Mouse (Mus musculus) adrenal gland, postnatal 25 days (tissue): Measurements from ENCODE around the gene Txndc16. TPM values are rescaled to one million over a fixed set of nuclear protein-coding genes. Genes with fewer than 3 reads are reported as not detected.

Experiments used
- DNase-seq: peaks from one replicate; pipeline ENCODE4 v3.0.0; 2021; ENCODE audit warnings: mixed read lengths
- total RNA-seq: library from RNA; stranded (reverse); gene quantifications from 2 replicates; pipeline ENCODE4 v1.2.3, GENCODE M21; 2021

Gene Txndc16
- total RNA-seq, 1 experiment from 2014 or later: 27.8 TPM

DNA sequence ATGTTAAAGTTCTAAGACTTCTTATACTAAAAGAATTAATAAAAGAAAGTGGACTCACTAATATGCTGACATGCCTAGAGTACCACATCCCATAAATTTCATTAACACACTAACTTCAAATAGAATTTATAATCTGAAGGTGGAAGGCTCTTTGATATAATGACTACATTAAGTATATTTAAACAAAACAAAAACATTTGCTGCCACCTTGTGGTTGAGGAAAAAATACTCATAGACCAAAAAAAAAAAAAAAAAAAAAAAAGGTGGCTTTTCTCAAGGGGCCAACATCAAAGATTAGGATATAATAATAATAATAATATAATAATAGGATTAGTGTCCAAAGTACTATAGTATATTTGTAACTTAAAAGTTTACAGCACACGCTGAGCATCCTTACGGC, 66.9 kb downstream of the Txndc16 start:
- no peak for DNase-seq

DNA sequence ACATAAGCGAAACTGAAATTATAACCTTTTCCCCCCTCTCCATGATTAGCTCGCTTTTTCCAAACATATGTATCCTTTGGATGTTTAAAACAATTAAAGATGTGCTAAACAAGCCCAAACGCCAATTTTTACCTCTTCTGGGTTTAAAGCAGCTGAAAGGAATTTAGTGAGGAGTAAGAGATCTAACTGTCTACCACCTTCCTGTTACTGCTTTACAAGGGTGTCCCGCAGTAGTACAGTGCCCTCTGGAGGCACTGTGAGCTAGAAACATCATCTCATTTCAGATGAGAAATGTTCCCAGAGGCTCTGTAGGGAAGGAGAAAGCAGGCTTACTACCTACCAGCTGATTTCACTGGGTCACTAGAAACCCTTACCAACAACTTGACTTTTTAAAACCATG, 77.6 kb downstream of the Txndc16 start:
- peak; percentile 33 for DNase-seq

DNA sequence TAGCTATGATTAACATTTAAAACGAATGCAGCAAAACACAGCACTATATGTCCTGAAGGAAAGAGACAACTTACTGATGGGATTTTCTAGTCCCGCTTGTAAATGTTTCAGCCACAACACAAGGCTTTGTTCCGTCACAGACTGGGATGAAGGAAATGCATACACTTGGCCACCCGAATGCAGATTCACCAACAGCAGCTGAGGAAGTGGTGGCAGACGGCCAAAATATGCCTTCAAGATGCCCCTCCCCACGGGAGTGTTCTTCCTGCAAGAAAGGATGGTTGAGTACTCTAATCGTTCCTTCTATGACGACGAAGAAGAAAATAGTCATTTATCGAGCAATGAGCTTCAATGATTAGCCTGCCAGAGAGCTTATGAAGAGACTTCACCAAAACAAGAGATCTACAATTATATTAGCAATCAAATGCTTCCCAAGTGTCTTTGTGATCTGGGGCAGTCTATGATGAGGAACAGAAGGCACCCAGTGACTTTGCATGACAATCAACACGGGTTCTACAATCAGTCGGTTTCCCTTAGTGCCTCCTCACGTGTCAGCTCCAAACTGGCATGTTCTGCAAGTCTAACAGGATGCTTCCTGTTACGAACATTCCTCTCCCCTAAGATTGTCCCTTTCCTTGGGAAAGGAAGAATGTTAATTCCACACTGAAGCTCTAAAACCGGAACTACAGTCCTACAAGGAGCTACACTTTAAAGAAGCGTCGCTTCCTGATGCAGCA, 79.6 kb downstream of the Txndc16 start:
- DNase-seq: no peak

DNA sequence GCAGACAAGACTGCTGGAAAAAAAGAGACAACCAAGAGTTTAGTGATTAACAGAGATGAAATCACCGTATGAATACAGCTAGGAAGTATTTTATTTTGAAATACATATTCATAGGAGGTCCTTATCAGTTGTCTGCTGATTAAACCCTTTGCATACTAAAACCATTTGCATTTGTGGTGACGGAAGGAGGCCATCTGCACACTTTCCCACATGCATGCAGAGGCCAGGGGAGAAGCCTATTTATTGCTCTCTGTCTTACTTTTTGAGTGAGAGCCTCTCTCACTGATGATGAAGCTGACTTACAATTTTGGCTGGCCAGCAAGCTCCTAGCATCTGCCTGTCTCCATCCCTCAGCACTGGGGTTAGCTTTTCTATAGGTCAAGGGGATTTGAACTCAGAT, 84.2 kb downstream of the Txndc16 start:
- DNase-seq: no peak

DNA sequence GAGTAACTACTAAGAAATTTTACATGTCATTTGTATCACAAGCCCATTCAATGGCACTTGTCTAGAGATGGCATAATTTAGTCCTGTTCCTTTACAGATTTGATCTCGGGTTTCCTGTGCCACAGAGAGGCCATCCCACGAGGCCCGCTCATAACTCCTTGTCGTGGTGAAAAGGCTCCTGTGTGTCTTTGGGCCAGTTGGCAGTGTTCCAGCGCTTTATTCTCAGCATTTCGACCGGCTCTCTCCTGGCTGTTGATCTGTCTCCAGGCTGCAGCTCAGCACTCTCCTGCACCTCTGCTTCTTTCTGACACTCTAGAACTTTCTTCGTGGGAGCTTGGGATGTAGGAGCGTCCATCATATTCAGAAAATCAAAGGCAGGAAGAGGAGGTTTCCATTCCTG, 84.6 kb downstream of the Txndc16 start:
- peak; percentile 46 for DNase-seq

DNA sequence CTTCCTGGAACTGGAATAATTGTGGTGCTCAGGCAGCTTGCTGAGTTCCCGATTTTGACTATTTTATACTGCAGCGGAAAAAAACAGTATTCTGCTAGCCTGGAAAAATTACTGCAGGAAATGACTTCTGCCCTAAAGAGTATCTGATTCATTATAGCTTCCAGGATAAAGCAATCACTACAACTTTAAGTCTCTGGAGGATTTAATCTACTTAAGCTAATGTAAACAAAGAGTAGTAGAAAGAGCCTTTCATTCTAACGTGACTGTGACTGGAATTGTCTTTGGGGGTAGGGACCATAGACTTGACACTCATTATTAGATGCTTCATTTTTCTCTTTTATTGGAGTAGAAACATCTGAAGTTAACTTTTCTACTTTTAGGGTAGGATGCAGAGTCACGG, 101.8 kb downstream of the Txndc16 start:
- no peak for DNase-seq

DNA sequence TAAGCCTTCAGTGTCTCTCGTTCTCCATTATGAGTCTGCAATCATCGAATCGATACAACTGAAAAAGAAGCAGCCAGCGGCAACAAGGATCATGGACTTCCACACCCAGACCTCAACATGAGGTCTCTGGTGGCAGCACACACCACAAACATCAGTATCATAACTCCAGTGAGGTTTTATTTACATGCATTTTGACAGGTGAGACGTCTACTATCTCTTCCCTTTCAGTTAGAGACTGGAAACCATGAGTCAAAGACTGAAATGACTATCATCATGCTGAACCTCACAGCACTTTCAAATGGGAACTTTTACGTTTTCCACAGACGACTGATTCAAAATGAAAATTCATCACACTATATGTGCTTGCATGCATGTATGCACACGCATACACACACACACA, 117.9 kb downstream of the Txndc16 start:
- DNase-seq: no peak

DNA sequence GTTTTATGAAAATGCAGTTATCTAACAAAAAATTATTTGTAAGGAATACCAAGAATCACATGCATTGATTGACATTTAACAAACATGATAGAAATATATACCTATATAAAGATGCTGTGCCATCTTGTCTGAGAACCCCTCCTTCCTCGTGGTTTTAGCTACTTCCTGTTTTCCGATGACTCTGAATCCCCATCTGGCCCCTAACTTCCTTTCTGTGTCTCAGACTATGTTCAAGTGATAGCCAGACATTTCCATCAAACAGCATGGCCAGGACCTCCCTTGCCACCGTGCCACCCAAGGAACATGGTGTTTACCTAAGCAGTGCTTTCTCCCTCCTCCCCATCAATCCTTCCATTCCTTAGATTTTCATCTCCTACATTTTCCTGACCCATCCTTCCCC, 127.8 kb downstream of the Txndc16 start:
- no peak for DNase-seq

DNA sequence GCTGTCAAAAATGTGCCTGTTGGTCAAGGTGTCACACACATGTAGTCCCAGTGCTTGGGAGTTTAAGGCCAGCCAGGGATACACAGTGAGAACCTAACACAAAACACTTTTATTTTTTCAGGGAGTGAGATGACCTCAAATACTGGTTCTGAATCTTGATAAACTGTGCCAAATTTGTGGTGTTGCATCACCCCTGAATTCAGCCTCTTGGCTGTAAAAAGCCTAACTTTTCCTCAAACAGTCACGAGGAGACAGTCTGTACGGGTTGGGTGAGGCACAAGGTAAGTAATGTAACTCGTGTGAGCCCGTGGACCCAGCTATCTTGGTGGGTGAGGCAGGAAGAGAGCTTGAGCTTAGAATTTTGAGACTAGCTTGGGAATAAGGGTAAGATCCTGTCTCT, 130.1 kb downstream of the Txndc16 start:
- DNase-seq: no peak

DNA sequence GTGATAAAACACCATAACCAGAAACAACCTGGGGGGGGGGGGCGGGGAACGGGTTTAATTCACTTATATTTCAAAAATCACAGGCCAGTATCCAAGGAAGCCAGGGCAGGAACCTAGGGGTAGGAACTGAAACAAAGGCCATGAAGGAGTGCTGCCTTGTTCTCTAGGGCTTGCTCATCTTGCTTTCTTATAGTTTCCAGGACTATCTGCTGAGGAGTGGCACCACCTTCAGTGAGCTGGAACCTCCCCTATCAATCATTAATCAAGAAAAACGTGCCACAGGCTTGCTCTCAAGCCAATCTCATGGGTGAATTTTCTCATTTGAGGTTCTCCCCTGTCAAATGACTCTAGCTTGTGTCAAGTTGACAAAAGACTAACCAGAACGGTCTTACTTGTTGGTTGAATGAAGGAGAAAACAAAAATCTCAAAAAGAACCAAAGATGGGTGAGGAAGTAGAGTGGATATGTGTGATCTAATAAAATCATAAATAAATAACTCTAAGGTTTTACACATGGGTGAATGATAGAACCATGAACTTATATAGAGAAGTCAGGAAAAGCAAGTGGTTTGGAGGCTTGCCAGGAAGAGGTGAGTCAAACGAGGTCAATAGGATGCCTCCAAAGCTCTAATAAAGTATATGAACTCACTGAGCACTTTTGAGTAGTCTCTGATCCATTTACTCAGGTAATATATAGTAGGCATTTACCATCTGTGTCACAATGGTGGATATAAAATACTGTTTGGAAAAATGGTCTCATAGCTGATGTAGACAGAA, 134.3 kb downstream of the Txndc16 start:
- DNase-seq: no peak

DNA sequence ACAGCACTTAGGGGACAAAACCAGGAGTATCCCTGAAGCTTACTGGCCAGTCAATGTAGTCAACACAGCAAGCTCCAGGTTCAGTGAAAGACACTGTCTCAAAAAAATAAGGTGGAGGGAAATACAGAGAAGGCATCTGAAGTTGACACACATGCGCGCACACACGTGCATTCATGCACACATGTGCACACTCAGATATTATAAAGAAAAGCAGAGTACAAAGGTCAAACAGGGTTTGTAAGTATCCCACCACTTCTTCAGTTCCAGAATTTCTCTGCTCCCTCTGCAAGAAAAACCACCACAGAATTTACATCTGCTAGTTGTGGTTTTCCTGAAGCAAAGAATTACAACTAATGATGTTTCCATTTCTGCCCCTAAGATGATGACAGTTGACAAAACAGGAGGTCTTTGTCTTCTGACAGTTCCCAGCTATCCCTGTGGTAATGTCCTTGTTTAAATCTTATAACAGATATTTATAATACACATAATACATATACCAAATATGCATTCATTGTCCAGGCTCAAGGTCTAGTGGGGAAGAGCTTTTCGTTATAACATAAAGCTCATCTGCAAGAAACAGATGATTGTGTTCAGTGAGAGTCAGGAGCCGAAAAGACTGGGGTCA, 135.4 kb downstream of the Txndc16 start:
- DNase-seq: no peak

DNA sequence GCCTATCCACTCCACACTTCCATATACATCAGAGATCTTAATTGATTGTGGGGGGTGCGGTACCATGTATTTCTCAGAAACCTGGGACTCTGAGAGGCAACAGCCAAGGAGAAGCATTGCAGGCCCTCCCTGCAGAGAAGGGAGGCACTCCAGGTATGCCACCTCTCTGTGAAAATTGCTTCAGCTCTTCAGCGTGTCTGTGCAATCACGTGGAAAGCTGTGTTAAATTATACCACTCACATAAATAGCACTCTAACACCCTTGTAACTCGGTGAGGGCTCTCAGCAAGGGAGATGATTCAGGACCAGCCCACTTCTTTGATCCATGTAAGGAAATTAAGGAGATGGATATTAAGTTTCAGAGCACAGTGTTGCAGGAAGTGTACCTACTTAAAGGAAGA, 136.6 kb downstream of the Txndc16 start:
- DNase-seq: no peak

Other genes starting within 250 kb of the Txndc16 start
- 0.38 and 0.49 TPM in 2 replicates for gene Ptger2, start 232.1 kb downstream of the Txndc16 start, total RNA-seq
- 1.7 and 2.8 TPM in 2 replicates for gene Gpr137c, start 611 bp downstream of the Txndc16 start, total RNA-seq
- gene Ero1l, start 98.4 kb upstream of the Txndc16 start, total RNA-seq: 41.0 and 47.2 TPM in 2 replicates
- gene Psmc6, start 109.5 kb upstream of the Txndc16 start, total RNA-seq: 122 and 142 TPM in 2 replicates
- 20.9 and 31.1 TPM in 2 replicates for gene Styx, start 130.8 kb upstream of the Txndc16 start, total RNA-seq
- 26.4 and 36.9 TPM in 2 replicates for gene Gnpnat1, start 184.6 kb upstream of the Txndc16 start, total RNA-seq